Mouse (Mus musculus) T-helper 2 cell (primary cell): ENCODE measurements at regions not wholly inside any gene's neighbourhood (a gene's known extent, or its start where the extent isn't known, plus 50 kb on each side); places are given as distances from the start of the nearest gene placed in this dataset.
"Not testable (repeated sequence)": the region's sequence is repeated elsewhere in the genome, so short reads cannot be mapped to it uniquely, and the experiment has no call there.

Source experiments
- in situ Hi-C: fragments of 300-600 bp; cut with MboI, MseI; formaldehyde crosslinking; loops from one replicate; pipeline ENCODE4 v1.15.1; 2025; ENCODE audit warnings: high pct_unique_total_duplicates

DNA sequence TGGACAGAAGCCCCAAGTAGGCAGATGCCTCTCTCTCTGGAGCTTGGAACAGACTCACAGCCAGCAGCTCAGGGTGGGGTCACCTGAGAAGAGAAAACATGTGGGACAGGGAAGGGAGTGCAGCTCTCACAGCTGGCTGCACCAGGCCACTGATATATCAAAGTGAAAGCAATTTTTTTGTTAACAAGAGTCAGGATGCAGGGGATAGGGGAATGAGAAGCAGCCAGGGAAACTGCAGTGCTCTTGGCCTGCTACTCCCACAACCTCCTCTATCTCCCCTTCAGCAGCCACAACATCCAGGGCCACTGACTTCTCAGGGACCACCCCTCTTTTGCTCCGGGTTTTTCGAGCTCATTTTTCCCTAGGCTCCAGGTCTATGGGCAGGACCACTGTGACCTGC, 117.5 kb upstream of the Gm11146 start:
- in situ Hi-C loops, result no loop called here

DNA sequence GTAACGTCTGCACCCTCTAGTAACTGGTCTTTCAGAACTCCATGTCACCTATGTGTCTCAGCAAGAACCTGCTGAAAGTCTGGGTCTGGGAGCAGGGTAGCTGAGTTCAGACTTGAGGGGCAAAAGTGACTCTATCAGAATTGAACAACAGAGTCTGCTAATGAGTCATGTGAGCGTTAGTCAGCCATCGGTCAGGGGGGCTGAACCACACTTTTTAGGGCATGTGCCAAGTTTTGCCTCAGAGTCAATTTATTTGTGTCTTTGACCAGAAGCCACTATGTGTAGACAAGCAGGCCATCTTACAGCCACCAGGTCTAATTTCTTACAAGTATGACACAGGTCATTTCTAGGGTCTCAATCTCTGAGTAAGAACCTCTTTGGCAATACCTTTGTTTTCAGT, 115.9 kb upstream of the Gm11146 start:
- in situ Hi-C loops, result not testable (repeated sequence)

DNA sequence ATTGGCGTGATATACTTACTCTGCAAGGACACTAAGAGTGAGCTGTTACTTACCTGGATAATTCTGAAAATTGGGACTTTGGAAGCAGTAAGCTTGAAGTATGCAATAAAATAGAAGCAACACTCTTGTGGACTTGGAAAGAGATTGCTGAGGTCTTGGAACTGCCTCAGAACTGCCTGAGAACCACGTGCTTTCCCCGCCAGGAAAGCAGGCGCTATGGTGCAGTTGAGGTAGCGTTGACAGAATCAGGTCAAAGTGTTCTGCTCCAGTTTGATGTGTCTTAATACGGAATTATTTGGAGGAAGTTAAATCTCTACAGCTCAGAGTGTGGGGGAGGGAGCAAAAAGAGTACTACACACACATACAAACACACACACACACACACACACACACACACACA, 102.8 kb upstream of the Gm11146 start:
- in situ Hi-C loops, result no loop called here

DNA sequence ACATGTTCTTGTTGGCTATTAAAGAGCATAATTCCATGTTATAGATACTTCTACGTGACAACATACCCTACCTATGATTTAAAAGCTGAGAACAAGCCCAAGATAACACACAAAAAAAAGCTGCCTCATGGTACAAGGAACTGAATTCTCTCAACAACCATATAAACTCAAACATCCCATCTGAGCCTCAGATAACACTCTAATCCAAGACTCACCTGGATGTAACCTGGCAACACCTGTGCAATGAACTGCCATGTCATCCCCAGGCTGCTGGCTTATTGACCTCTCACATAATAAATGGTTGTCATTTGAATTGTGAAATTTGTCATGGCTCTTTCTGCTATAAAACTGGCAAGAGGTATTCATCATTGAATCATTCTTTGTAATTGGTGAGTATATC, 93.5 kb upstream of the Gm11146 start:
- in situ Hi-C loops, result no loop called here

DNA sequence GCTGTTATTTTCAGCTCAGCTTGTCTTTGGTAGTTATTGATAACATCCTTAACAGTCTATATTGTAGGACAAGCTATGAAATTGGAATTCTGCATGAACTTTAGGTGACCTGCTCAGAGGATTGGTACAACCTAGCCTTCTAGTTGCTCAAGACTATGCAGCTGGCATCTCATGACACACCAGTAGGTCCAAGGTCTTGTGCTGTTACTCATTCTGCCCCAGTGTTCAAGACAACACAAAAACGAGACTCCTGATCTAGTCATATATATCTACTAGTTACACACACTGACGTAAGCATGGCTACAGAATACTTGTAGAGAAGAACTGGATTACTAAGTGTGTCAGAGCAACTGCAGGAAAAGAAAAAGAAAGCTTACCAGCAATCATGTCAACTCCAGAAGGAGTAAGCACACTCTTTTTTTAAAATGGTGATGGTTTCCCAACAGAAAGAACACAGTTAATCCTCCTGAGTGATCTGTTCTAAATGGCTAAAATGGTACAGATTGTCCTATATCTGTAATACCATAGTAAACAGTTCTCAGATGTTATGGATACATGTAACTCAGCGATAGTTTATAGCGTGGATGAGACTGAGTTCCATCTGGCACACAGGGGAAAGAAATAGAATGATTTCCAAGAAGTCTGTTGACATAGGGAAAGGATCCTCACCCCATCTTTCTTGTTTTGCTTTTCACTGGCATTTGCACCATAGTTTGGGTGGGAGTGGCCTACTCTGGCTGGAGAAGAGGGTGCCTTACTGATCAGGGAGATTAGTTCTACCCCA, 85.4 kb upstream of the Gm11146 start:
- in situ Hi-C loops, result no loop called here

DNA sequence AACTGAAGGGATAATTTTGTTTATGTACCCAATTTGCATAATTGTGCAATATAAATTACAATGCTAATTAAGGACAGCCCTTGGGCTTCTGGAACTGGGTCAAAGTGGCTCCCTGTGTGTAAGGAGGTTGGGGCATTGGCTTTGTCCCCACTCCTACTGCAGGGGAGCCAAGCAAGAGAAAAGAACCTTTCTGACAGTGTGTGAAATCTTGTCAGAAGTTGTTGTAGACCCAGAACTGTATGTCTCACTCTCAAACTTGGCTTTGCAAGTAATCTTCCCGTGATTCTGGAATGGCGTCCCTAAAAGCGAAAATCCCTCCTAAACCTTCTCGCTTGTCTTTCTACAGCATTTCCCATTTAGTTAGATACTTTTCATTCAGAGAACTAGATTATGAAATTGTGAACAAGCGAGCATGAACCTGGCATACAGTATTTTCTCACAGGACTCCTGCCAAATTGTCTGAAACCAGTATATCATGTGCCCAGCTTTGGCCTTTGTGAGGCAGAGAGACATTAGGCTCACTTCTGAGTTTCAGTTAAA, 83.8 kb upstream of the Gm11146 start:
- in situ Hi-C loops, result no loop called here

DNA sequence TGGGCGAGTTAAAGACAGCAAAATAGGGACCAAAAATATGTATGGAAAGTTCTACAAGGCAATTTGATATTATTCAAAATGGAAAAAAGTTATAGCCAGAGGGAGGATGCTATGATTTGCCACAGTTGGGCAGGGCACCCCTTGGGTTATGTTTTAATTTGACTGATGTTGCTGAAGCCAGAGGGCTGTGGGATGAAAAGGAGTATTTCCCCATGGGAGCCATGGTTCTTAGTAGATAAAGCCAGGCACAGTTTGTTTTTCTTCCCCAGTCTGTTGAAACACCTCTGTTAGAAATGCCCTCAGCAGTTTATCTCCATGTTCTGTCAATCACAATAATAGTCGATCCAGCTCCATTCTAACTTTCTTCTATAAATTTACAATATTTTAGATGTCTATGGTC, 82.6 kb upstream of the Gm11146 start:
- in situ Hi-C loops, result no loop called here

DNA sequence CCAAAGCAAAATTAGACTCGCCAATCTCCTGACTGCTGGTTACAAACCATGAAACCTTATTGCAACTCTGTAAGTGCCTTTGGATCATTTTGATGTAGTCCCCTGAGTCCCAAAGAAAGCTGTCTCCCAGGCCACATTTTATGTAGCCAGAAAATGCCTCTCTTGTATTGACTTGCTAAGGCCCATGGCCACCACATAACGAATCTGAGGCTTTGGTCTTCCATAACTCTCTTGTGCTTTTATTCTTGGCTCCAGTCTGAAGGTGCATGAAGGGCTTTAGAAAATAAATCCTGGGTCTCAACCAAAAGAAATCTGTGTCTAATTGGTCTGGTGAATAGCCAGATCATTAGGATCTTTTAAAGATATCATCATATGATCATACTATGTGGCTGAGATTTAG, 77.3 kb upstream of the Gm11146 start:
- in situ Hi-C loops, result no loop called here

- in situ Hi-C loops, result no loop called here
These were observed 74.9 kb upstream of the Gm11146 start for GRCm38 (mm10) chr16:77676805-77677204.

DNA sequence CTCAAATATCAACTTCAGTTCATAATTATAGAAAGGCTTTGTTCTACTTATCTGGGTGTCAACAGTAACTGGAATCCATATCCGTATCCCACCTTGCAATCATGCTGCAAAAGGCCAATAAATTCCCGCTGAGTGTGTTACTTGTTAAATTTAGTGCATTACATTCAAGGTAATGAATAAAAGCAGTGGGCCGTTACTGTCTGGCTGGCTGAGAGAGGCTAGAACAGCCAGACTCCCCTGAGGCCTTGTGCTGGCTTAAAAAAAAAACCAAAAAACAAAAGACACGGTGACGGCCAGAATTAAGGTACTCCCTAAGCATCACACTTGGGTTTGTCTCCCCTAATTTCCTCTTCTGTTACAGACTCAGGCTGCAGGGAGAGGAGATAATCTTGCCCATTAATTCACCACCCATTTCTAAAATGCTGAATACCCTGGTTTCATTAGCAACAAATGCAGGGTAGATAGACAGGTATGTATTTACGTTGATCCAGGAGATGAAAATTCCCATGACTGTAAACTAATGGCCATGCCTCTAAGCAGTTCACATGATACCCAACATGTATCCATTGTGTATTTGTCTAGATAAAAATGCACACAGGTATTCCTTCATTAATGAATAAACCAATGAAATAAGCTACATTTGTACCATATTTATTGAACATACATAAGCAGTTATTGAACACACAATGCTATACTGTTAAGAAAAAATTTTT, 74.1 kb upstream of the Gm11146 start:
- in situ Hi-C loops, result no loop called here

GRCm38 (mm10) chr16:77671253-77671652, 69.4 kb upstream of the Gm11146 start:
- in situ Hi-C loops, result no loop called here

GRCm38 (mm10) chr16:77665781-77666180, 63.9 kb upstream of the Gm11146 start:
- in situ Hi-C loops, result no loop called here

- in situ Hi-C loops, result no loop called here
These were observed 60.2 kb upstream of the Gm11146 start for GRCm38 (mm10) chr16:77662107-77662518.

DNA sequence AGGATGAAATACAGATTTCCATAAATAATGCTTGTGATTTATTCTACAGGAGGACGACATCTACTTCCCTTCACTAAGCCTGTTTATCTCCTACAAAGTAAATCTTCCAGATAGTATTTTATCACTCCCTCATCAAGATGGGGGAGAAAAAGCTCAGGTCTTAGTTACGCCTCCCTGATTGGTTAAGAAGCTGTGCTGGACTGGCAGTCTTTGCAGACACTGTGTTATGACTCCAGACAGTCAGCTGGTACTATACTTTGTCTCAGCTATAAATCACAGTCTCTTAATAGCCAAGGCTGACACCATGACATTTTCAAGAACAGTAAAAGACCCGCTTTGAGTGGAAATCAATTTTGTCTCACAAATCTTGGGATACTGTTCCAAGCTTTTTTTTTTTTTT, 51.4 kb upstream of the Gm11146 start:
- in situ Hi-C loops, result no loop called here
